Mouse (Mus musculus) olfactory bulb, adult 2 months (tissue): ENCODE measurements around the gene Tmem231.

ENCODE experiments used
- CTCF ChIP-seq: fragments of 200-500 bp; IDR thresholded peaks from 2 replicates; pipeline ENCODE4 v1.5.1; 2012; ENCODE audit warnings: low read depth, mild to moderate bottlenecking, low read length, moderate library complexity; ENCODE audit not compliant: insufficient read depth
- POLR2A ChIP-seq: fragments of 200-500 bp; IDR thresholded peaks from 2 replicates; pipeline ENCODE4 v1.6.1; 2012; ENCODE audit warnings: mild to moderate bottlenecking, low read depth, low read length, moderate library complexity; ENCODE audit not compliant: insufficient read depth

GRCm38 (mm10) chr8:111892615-111893014, 41.1 kb downstream of the Tmem231 start:
- TF ChIP-seq CTCF, result no peak
- no peak for TF ChIP-seq POLR2A
